Mouse (Mus musculus): ENCODE data around the gene Errfi1. TPM values are rescaled to one million over a fixed set of nuclear protein-coding genes. Genes with fewer than 3 reads are reported as not detected.

Gene Errfi1
- 17.0 and 20.7 TPM in 2 replicates for polyA plus RNA-seq (2014; fragmentation: Nextera tagmentation; extraction: Ambion mirVana)

DNA sequence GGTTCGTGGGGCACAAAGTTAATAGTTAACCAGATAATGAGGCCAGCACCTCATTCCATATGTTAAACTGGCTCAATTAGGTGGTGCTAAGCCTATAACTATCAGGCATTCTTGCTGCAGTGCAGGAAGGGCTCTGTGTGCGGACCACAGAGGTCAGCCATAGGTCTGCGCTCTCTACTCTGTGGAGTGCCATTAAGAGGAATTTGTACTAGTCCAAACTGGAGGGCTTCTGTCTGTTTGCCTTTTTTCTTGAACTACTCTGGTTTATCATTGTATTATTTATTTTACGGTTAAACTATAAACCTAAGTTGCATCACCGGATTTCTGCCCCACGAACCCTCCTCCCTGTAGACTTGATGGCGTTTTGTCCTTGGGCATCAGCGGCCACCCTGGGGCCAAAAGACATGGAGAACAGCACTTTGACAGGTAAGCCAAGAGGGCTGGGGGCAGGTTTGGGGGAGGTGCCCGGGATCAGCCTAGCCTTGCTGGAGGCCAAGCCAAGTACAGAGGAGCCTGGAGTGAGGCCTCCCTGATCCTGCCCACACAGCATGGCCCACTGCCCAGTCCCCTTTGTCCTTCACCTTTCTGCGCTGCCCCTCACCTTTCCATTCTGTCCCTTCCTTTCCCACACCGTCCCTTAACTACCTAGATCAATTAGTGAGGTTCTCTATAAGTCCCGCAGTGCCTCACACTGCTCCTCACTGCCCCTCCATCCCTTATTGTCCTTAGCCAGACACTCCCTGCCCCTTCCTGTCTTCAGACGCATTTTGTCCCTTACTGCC is at the start of gene Errfi1:
Errfi1 (plus strand) TSS at position 240 of the 782 bp plus-strand sequence.
- Histone ChIP-seq H3K4me3 (ENCODE audit: low read depth, low read length) (peak within 1 kb of the TSS; percentile 77), H3K36me3 (ENCODE audit: control insufficient read depth, insufficient read depth, low read length) (no peaks in the 10 kb centered on the region), H3K27me3 (ENCODE audit: control insufficient read depth, insufficient read depth, low read length) (peaks cover 2% of the 10 kb centered on the region; the same call in 1 of the 2 replicates), H3K9me3 (replicated peaks; ENCODE audit: control insufficient read depth, low read length) (no peaks in the 10 kb centered on the region), H3K4me2 (peak within 1 kb of the TSS; percentile 68), H3K4me1 (ENCODE audit: control insufficient read depth, insufficient read depth, low read length) (0 out of 2 replicates have a peak, but pooled peaks cover 2% of the 10 kb centered on the region), H3K27ac (ENCODE audit: low read depth, low read length) (peak within 1 kb of the TSS; percentile 97), H3K9ac (ENCODE audit: low read depth, low read length) (peak within 1 kb of the TSS; percentile 63)
- ATAC-seq (replicated peaks; ENCODE audit: insufficient number of reproducible peaks, low FRiP score, low TSS enrichment): no peak
- WGBS (ENCODE audit: insufficient replicate concordance): 54% methylated on average over 13 of the region's 13 CpGs

DNA sequence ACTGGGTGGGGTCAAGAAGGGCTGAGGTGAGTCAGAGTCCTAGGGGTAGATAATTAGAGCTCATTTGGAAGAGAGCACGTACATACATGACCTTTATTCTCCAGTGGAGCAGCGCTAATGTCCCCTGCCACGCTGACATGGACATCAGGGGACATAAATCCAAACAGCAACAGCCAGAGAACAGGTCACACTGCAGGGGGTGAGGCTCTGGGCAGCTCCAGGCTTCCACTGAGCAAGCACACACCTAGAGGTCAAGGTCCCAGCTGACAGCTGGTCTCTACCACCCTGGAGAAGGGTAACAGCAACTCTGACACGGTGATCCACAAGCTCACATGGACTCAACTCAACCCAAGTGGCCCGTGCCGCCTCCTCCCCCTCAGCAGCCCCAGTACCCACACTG is 49.5 kb upstream of the Errfi1 start:
- H3K27ac ChIP-seq (ENCODE audit: low read depth, low read length): no peak overlapping the region
- no peak for ATAC-seq (replicated peaks; ENCODE audit: insufficient number of reproducible peaks, low FRiP score, low TSS enrichment)
- 78% methylated on average over 6 of the region's 6 CpGs for WGBS (ENCODE audit: insufficient replicate concordance)

DNA sequence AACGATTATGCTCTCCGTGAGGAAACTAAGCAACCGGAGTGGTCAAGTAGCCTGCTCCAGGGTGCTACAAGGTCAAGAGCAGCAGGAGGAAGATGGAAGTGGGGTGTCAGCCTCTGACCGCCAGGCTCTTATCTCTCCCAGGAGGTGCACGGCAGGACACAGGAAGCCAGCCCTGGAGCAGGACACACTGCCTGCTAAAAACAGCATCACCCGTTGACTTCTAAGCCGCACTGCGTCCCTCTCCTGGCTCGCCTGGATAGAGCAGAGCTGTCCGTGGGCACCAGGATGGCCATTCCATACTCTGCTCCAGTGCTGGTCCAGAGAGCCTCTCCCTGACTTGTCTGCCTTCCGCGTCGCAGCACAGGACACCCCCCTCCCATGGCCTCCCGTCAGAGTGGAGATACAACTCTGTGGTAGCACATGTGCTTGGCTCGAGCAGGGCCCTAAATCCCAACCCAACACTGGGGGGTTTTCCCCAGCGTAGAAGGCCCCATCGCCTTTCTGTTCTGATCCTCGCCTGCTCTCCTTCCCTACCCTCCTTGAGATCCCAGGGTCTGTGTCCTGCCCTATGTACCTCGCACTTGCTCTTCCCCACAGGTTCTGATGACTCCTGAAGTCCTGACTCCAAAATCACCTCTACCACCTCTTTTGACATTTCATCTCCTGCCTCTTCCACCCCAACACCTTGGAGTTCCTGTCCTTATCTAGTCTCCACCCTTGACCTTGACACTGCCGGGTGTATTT is 45.8 kb upstream of the Errfi1 start:
- ATAC-seq (replicated peaks; ENCODE audit: insufficient number of reproducible peaks, low FRiP score, low TSS enrichment): peak; percentile 62
- peak overlapping the region; percentile 54 for H3K9ac ChIP-seq (ENCODE audit: low read depth, low read length)
- H3K27ac ChIP-seq (ENCODE audit: low read depth, low read length): peak overlapping the region; percentile 76
- H3K4me2 ChIP-seq: peak overlapping the region; percentile 45
- no peak overlapping the region for H3K4me3 ChIP-seq (ENCODE audit: low read depth, low read length)
- H3K9me3 ChIP-seq (replicated peaks; ENCODE audit: control insufficient read depth, low read length): no peaks in the 10 kb centered on the region
- 21% methylated on average over 20 of the region's 20 CpGs for WGBS (ENCODE audit: insufficient replicate concordance)
- peaks cover 35% of the 10 kb centered on the region for H3K4me1 ChIP-seq (ENCODE audit: control insufficient read depth, insufficient read depth, low read length)
- no peaks in the 10 kb centered on the region for H3K27me3 ChIP-seq (ENCODE audit: control insufficient read depth, insufficient read depth, low read length)
- no peaks in the 10 kb centered on the region for H3K36me3 ChIP-seq (ENCODE audit: control insufficient read depth, insufficient read depth, low read length)

More for the DNA sequence above, 49.5 kb upstream of the Errfi1 start:
- no peaks in the 10 kb centered on the region for H3K9me3 ChIP-seq (replicated peaks; ENCODE audit: control insufficient read depth, low read length)
- peaks cover 44% of the 10 kb centered on the region for H3K4me1 ChIP-seq (ENCODE audit: control insufficient read depth, insufficient read depth, low read length)
- H3K4me2 ChIP-seq: no peak overlapping the region
- H3K36me3 ChIP-seq (ENCODE audit: control insufficient read depth, insufficient read depth, low read length): no peaks in the 10 kb centered on the region
- H3K9ac ChIP-seq (ENCODE audit: low read depth, low read length): no peak overlapping the region
- H3K4me3 ChIP-seq (ENCODE audit: low read depth, low read length): no peak overlapping the region
- H3K27me3 ChIP-seq (ENCODE audit: control insufficient read depth, insufficient read depth, low read length): no peaks in the 10 kb centered on the region

DNA sequence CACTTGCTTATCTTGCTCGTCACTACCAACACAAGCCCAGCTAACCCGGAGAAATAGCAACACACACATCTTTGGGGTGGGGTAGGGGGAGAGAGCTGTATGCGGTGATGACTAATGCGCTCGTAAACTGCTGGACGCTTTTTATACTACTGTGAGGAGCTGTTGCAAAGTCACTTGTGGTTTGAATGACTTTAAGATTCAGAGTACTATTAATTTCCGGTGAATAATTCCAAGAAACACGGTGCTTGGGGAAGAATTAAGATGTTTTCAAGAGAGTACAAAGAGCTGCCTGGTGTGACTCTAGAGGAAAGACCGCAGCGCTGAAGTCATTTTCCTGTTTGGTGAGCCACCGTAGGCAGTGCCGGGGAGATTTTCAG is 45.3 kb upstream of the Errfi1 start:
- ATAC-seq (replicated peaks; ENCODE audit: insufficient number of reproducible peaks, low FRiP score, low TSS enrichment): no peak
- Histone ChIP-seq H3K27ac (ENCODE audit: low read depth, low read length) (peak overlapping the region; percentile 76), H3K4me2 (peak overlapping the region; percentile 45)

DNA sequence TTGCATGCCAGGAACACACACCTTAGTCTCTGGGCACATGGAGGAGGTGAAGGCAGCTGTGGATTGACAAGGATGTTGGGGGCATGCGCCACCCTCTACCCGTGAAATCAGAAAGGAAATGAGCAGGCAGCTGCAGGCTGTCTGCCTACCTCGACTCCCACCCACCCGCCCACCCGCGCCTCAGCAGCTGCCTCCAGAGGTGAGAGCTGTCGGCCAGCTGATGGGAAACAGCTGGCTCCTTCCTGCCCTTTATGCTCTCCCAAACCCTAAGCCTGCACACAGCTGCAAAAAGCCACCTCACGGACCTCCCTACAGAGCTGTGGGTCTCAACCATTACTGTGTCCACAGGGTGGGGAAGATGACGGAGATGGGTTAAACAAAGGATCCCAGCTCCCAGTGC is 44.4 kb upstream of the Errfi1 start:
- WGBS (ENCODE audit: insufficient replicate concordance): 21% methylated on average over 9 of the region's 9 CpGs
- Histone ChIP-seq H3K4me1 (ENCODE audit: control insufficient read depth, insufficient read depth, low read length) (peaks cover 35% of the 10 kb centered on the region), H3K27ac (ENCODE audit: low read depth, low read length) (peak overlapping the region; percentile 76; the same call in 1 of the 2 replicates), H3K4me2 (peak overlapping the region; percentile 11), H3K4me3 (ENCODE audit: low read depth, low read length) (no peak overlapping the region), H3K27me3 (ENCODE audit: control insufficient read depth, insufficient read depth, low read length) (no peaks in the 10 kb centered on the region), H3K9ac (ENCODE audit: low read depth, low read length) (peak overlapping the region; percentile 8; the same call in 1 of the 2 replicates), H3K36me3 (ENCODE audit: control insufficient read depth, insufficient read depth, low read length) (no peaks in the 10 kb centered on the region), H3K9me3 (replicated peaks; ENCODE audit: control insufficient read depth, low read length) (no peaks in the 10 kb centered on the region)
- no peak; the same call in 1 of the 2 replicates for ATAC-seq (replicated peaks; ENCODE audit: insufficient number of reproducible peaks, low FRiP score, low TSS enrichment)

More for the DNA sequence above, 45.3 kb upstream of the Errfi1 start:
- Histone ChIP-seq H3K27me3 (ENCODE audit: control insufficient read depth, insufficient read depth, low read length) (no peaks in the 10 kb centered on the region), H3K4me3 (ENCODE audit: low read depth, low read length) (no peak overlapping the region), H3K36me3 (ENCODE audit: control insufficient read depth, insufficient read depth, low read length) (no peaks in the 10 kb centered on the region), H3K9ac (ENCODE audit: low read depth, low read length) (peak overlapping the region; percentile 54; the same call in 1 of the 2 replicates), H3K9me3 (replicated peaks; ENCODE audit: control insufficient read depth, low read length) (no peaks in the 10 kb centered on the region), H3K4me1 (ENCODE audit: control insufficient read depth, insufficient read depth, low read length) (peaks cover 35% of the 10 kb centered on the region)
- 36% methylated on average over 12 of the region's 12 CpGs for WGBS (ENCODE audit: insufficient replicate concordance)

DNA sequence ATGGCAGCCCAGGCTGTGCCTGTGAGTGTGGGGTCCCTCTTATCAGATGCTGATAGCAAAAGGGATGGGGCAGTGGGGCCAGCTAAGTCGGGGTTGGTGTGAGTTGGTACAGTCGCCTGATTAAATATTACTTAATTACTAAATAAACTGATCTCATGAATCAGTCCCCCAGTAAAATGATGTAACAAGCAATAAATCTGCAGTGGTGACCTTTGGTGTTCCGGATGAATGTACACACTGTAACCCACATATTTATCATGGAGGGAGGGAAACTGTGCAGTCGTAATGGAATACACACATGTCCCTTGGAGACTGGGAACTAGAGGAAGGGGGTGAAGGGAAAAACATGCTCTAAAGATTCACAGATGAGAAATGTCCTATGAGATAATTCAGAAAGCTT is 38.6 kb upstream of the Errfi1 start:
- H3K27ac ChIP-seq (ENCODE audit: low read depth, low read length): no peak overlapping the region
- H3K9me3 ChIP-seq (replicated peaks; ENCODE audit: control insufficient read depth, low read length): no peaks in the 10 kb centered on the region
- H3K36me3 ChIP-seq (ENCODE audit: control insufficient read depth, insufficient read depth, low read length): no peaks in the 10 kb centered on the region
- WGBS (ENCODE audit: insufficient replicate concordance): 70% methylated on average over 4 of the region's 4 CpGs
- no peaks in the 10 kb centered on the region for H3K27me3 ChIP-seq (ENCODE audit: control insufficient read depth, insufficient read depth, low read length)
- H3K4me3 ChIP-seq (ENCODE audit: low read depth, low read length): no peak overlapping the region
- no peak for ATAC-seq (replicated peaks; ENCODE audit: insufficient number of reproducible peaks, low FRiP score, low TSS enrichment)
- H3K4me2 ChIP-seq: no peak overlapping the region
- no peaks in the 10 kb centered on the region for H3K4me1 ChIP-seq (ENCODE audit: control insufficient read depth, insufficient read depth, low read length)
- H3K9ac ChIP-seq (ENCODE audit: low read depth, low read length): no peak overlapping the region

DNA sequence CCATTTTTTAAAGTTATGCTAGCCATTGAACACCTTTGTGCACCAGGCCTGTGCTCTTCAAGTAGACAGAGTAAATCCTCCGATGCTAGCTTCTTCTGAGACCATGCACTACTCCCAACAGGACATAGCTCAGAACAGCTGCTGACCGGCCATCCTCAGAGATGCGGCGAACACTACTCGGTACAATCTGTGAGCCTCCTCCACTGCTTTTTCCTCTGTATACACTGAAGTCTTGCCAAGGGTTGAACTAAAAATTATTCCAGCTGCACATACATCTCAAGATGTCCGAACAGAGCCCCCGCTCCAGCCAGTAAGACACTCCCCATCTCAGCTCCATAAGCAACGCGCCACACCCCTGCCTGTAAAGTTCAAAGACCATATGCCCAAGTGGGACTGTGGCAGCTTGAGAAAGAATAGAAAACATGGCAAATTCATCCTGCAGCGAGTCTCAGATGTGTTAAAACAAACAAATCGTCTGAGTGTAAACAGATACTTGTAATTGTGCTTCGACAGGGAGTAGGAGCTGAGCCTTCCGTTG is 37.2 kb upstream of the Errfi1 start:
- ATAC-seq (replicated peaks; ENCODE audit: insufficient number of reproducible peaks, low FRiP score, low TSS enrichment): no peak
- Histone ChIP-seq H3K9ac (ENCODE audit: low read depth, low read length) (no peak overlapping the region), H3K27ac (ENCODE audit: low read depth, low read length) (no peak overlapping the region), H3K4me2 (no peak overlapping the region), H3K4me3 (ENCODE audit: low read depth, low read length) (no peak overlapping the region), H3K4me1 (ENCODE audit: control insufficient read depth, insufficient read depth, low read length) (peaks cover 4% of the 10 kb centered on the region; the same call in 1 of the 2 replicates), H3K9me3 (replicated peaks; ENCODE audit: control insufficient read depth, low read length) (no peaks in the 10 kb centered on the region), H3K36me3 (ENCODE audit: control insufficient read depth, insufficient read depth, low read length) (no peaks in the 10 kb centered on the region), H3K27me3 (ENCODE audit: control insufficient read depth, insufficient read depth, low read length) (no peaks in the 10 kb centered on the region)
- 71% methylated on average over 13 of the region's 13 CpGs for WGBS (ENCODE audit: insufficient replicate concordance)

DNA sequence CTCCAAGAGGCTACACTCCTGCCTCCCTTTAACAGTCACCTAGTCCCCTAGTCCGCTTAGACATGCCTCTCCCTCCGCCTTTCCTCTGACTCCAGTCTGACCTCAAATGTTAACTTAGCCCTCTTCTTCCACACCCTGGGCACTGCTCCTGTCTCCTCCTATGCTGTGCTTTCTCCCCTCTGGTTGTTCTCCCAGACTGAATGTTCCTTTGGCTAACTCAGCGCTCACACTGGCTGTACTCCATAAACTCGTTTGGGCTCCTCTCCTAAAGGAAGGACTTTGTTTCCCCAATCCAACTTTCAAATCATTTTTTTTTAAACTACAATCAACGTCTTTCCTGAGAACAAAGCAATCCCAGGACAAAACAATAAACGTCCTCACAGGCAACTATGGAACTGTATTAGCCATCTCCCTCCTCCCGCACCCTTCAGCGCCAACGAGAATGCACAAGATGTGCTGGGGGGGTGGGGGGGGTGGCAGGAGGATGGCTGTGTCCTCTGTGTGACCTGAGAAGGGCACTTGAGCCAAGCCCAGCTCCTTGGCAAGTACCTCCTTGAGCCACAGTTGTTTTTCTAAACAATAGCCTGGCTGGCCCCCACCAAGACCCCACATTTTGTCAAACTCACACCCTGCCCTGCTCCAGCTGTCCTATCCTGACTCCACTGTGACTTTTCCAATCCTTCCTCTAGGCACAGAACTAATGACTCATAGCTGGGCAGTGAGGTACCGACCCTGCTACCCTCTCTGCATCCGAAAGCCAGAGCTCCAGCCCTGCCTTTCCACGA is 34.4 kb upstream of the Errfi1 start:
- no peak for ATAC-seq (replicated peaks; ENCODE audit: insufficient number of reproducible peaks, low FRiP score, low TSS enrichment)
- no peak overlapping the region for H3K4me2 ChIP-seq
- H3K27ac ChIP-seq (ENCODE audit: low read depth, low read length): no peak overlapping the region
- H3K36me3 ChIP-seq (ENCODE audit: control insufficient read depth, insufficient read depth, low read length): no peaks in the 10 kb centered on the region
- H3K9me3 ChIP-seq (replicated peaks; ENCODE audit: control insufficient read depth, low read length): no peaks in the 10 kb centered on the region
- no peak overlapping the region for H3K9ac ChIP-seq (ENCODE audit: low read depth, low read length)
- no peak overlapping the region for H3K4me3 ChIP-seq (ENCODE audit: low read depth, low read length)
- 67% methylated on average over 12 of the region's 12 CpGs for WGBS (ENCODE audit: insufficient replicate concordance)
- H3K27me3 ChIP-seq (ENCODE audit: control insufficient read depth, insufficient read depth, low read length): no peaks in the 10 kb centered on the region
- H3K4me1 ChIP-seq (ENCODE audit: control insufficient read depth, insufficient read depth, low read length): peaks cover 15% of the 10 kb centered on the region
